Mouse (Mus musculus): ENCODE data around the gene Gm20604. TPM values are rescaled to one million over a fixed set of nuclear protein-coding genes. Genes with fewer than 3 reads are reported as not detected.

The Gm20604 gene
- polyA plus RNA-seq, 1 experiment from 2014 or later, result 31.8 TPM

DNA sequence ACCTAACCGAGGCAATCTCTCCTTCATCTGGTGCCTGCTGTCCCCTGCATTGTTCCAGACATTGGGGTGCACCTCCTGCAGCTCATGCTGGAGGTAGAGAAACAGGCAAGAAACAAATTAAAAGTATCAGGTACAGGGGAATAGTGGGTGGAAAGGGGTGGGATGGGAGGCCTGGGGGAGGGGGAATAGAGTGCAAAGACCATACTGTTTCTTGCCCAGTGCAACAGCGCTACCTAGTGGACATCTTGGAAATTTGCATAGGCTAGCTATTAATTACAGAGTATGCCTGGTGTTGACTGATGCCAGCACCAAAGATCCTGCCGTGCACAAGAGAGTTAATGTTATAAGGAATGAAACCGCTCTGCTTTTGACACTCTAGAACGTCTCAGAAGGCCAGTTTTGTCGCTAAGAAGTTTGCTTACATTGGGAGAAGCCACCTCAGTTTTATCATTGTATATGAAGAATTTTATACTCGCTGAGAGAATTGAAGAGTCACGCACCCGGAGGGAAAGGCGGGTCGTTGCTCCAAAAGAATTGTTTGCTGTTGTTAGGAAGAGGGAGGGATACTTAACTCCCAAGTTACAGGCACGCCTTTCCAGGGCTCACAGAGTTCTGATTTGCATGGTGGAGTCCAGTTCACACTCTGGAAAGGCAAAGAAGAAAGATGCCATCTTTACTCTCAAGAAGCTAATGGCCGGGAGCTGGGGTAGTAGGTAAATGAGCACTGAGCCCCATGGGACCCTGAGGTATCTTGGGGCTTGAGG is 38.7 kb downstream of the Gm20604 start:
- Histone ChIP-seq H3K4me3 (ENCODE audit: low read depth, low read length) (no peak overlapping the region), H3K9me3 (ENCODE audit: control insufficient read depth, low read length) (no peaks in the 10 kb centered on the region), H3K27ac (ENCODE audit: low read depth, low read length) (no peak overlapping the region), H3K27me3 (ENCODE audit: control insufficient read depth, insufficient read depth, low read length) (no peaks in the 10 kb centered on the region), H3K4me2 (ENCODE audit: low read depth, low read length, severe bottlenecking) (no peak overlapping the region), H3K36me3 (ENCODE audit: control insufficient read depth, insufficient read depth, low read length) (no peaks in the 10 kb centered on the region), H3K4me1 (replicated peaks; ENCODE audit: control insufficient read depth, insufficient read depth, low read length) (0 out of 2 replicates have a peak, but pooled peaks cover 2% of the 10 kb centered on the region), H3K9ac (ENCODE audit: low read length) (no peak overlapping the region)
- ATAC-seq (replicated peaks; ENCODE audit: low FRiP score) (peak; percentile 83), DNase-seq (ENCODE audit: low spot score) (peak; percentile 75)
- WGBS, result 30% methylated on average over 13 of the region's 13 CpGs

DNA sequence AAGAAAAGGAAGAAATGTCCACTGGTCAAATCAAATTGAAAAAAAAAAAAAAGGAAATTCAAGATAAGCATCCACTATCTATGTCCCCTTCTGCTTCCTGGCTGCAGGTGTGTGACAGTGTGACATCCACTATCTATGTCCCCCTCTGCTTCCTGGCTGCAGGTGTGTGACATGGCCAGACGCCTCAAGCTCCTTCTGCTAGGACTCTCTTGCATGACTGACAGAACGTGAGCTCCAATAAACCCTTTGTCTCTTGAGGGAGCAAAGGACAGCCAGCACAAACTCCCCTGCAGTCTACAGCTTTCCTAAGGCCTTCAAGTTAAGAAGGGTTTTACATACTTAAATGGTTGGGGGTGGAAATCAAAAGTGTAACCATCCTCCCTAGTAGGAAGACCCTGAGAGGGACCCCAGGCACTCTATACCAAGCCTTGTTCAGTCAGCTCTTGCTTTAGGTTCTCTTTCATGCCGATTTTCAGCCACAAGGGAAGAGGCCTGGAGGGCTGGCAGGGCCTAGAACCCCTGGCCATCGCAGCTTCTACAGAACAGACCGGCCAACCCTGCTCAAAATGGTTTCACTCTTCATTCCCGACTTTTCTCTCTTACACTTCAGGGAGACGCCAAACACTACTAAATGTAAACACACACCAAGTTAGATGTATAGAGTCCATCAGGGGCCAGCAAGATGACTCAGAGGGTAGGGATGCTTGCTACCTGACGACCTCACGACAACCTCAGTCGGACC is 43.6 kb downstream of the Gm20604 start:
- H3K4me1 ChIP-seq (replicated peaks; ENCODE audit: control insufficient read depth, insufficient read depth, low read length), result no peaks in the 10 kb centered on the region
- H3K9ac ChIP-seq (ENCODE audit: low read length), result no peak overlapping the region
- H3K4me2 ChIP-seq (ENCODE audit: low read depth, low read length, severe bottlenecking), result no peak overlapping the region
- H3K27ac ChIP-seq (ENCODE audit: low read depth, low read length), result no peak overlapping the region
- H3K4me3 ChIP-seq (ENCODE audit: low read depth, low read length), result no peak overlapping the region
- no peak for ATAC-seq (replicated peaks; ENCODE audit: low FRiP score)
- 83% methylated on average over 10 of the region's 10 CpGs for WGBS
- no peaks in the 10 kb centered on the region for H3K36me3 ChIP-seq (ENCODE audit: control insufficient read depth, insufficient read depth, low read length)
- no peaks in the 10 kb centered on the region for H3K9me3 ChIP-seq (ENCODE audit: control insufficient read depth, low read length)
- no peak for DNase-seq (ENCODE audit: low spot score)
- no peaks in the 10 kb centered on the region for H3K27me3 ChIP-seq (ENCODE audit: control insufficient read depth, insufficient read depth, low read length)

DNA sequence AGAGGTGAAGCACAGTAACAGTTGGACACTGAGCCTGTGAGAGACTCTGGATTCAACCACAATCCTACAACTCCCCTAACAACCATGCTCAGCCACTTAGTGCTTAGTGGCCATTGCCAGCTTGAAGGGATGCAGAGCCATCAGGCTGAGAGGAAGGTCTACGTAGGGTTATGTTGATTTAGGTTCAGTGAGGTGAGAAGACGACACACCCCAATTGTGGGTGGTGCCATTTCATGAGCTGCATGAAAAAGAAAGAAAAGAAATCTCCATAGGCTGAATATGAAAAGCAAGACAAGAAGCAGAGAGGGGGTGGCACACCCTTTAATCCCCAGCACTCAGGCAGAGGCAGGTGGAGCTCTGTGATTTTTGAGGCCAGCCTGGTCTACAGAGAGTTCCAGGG is 44.4 kb downstream of the Gm20604 start:
- Histone ChIP-seq H3K9me3 (ENCODE audit: control insufficient read depth, low read length) (no peaks in the 10 kb centered on the region), H3K4me2 (ENCODE audit: low read depth, low read length, severe bottlenecking) (no peak overlapping the region), H3K9ac (ENCODE audit: low read length) (no peak overlapping the region), H3K4me3 (ENCODE audit: low read depth, low read length) (no peak overlapping the region), H3K36me3 (ENCODE audit: control insufficient read depth, insufficient read depth, low read length) (no peaks in the 10 kb centered on the region), H3K27me3 (ENCODE audit: control insufficient read depth, insufficient read depth, low read length) (no peaks in the 10 kb centered on the region), H3K27ac (ENCODE audit: low read depth, low read length) (no peak overlapping the region), H3K4me1 (replicated peaks; ENCODE audit: control insufficient read depth, insufficient read depth, low read length) (no peaks in the 10 kb centered on the region)
- 80% methylated on average over 2 of the region's 2 CpGs for WGBS
- ATAC-seq (replicated peaks; ENCODE audit: low FRiP score), result no peak
- DNase-seq (ENCODE audit: low spot score), result no peak

DNA sequence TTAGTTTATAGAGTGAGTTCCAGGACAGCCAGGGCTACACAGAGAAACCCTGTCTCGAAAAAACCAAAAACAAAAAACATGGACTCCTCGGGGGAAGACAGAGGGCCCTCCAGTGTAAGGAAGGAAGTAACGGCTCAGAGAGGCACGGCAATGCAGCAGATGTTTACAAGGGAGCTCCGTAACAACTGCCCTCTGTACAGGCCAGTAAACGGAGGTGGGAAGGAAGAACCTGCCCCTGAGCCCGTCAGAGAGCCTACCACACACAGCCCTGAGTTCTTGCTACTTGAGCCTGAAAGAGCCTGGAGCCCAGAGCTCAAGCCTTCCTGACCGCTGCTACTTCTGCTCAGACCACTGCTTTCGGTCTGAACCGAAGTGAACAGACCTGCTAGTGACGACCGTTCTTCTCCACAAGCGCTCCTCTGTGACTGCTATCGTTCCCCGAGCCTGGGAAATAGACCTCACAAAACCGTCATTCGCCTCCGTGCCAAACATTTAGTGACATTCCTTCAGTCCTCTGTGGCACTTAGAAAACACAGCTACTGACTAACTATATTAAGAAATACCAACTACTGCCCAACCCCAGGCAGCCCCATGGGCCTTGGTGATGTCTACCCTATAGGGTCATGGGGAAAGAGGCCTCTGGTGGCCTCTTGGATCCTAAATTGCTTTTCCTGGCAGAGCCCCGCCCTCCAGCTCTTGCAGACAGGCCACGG is 45.2 kb downstream of the Gm20604 start:
- DNase-seq (ENCODE audit: low spot score), result no peak
- no peaks in the 10 kb centered on the region for H3K4me1 ChIP-seq (replicated peaks; ENCODE audit: control insufficient read depth, insufficient read depth, low read length)
- ATAC-seq (replicated peaks; ENCODE audit: low FRiP score), result no peak
- no peaks in the 10 kb centered on the region for H3K27me3 ChIP-seq (ENCODE audit: control insufficient read depth, insufficient read depth, low read length)
- H3K36me3 ChIP-seq (ENCODE audit: control insufficient read depth, insufficient read depth, low read length), result no peaks in the 10 kb centered on the region
- H3K9ac ChIP-seq (ENCODE audit: low read length), result no peak overlapping the region
- H3K4me3 ChIP-seq (ENCODE audit: low read depth, low read length), result no peak overlapping the region
- no peaks in the 10 kb centered on the region for H3K9me3 ChIP-seq (ENCODE audit: control insufficient read depth, low read length)
- 82% methylated on average over 20 of the region's 20 CpGs for WGBS
- H3K4me2 ChIP-seq (ENCODE audit: low read depth, low read length, severe bottlenecking), result no peak overlapping the region
- no peak overlapping the region for H3K27ac ChIP-seq (ENCODE audit: low read depth, low read length)

DNA sequence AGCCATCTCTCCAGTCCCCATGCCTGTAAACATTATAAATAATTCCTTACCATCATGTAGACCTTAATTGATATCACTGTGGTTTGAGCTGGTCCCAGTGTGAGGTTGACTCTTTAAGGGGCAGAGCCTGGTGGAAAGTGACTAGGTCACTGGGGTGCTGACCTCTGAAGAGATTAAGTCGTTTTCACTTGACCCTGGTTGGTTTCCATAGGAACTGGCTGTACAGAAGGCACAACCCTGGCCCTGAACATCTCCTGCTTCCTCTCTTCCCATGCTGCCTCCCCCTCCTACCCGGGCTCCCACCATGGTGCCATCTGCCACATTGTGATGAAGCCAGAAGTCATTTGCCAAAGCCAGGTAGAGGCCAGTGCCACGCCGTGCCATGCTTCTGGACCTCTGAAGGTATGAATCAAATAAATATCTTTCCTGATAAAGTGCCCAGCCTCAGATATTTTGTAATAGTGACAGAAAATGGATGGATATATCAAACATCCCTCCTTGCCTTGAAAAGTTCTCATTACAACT is 47.6 kb downstream of the Gm20604 start:
- no peaks in the 10 kb centered on the region for H3K9me3 ChIP-seq (ENCODE audit: control insufficient read depth, low read length)
- no peak for ATAC-seq (replicated peaks; ENCODE audit: low FRiP score)
- no peaks in the 10 kb centered on the region for H3K36me3 ChIP-seq (ENCODE audit: control insufficient read depth, insufficient read depth, low read length)
- no peak overlapping the region for H3K9ac ChIP-seq (ENCODE audit: low read length)
- no peak for DNase-seq (ENCODE audit: low spot score)
- H3K27ac ChIP-seq (ENCODE audit: low read depth, low read length), result no peak overlapping the region
- 63% methylated on average over 4 of the region's 4 CpGs for WGBS
- no peak overlapping the region for H3K4me2 ChIP-seq (ENCODE audit: low read depth, low read length, severe bottlenecking)
- no peak overlapping the region for H3K4me3 ChIP-seq (ENCODE audit: low read depth, low read length)
- H3K27me3 ChIP-seq (ENCODE audit: control insufficient read depth, insufficient read depth, low read length), result no peaks in the 10 kb centered on the region
- H3K4me1 ChIP-seq (replicated peaks; ENCODE audit: control insufficient read depth, insufficient read depth, low read length), result no peaks in the 10 kb centered on the region

DNA sequence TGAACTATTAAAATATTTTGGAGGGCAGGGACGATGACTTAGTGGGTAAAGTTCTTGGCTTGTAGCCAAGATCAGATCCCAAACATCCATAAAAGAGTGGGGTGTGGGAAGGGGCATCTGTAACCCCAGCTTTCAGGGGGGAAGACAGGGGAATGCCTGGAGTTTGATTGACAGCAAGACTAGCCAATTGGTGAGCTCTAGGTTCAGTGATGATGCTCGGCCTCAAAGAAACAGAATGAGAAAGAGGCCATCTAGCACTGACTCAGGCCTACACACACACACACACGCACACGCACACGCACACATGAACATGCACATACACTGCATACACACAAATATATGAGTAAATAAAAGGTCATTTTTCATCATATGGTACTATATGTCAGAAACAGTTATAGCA is 48.6 kb downstream of the Gm20604 start:
- Histone ChIP-seq H3K4me2 (ENCODE audit: low read depth, low read length, severe bottlenecking) (no peak overlapping the region), H3K36me3 (ENCODE audit: control insufficient read depth, insufficient read depth, low read length) (no peaks in the 10 kb centered on the region), H3K27ac (ENCODE audit: low read depth, low read length) (no peak overlapping the region), H3K9ac (ENCODE audit: low read length) (no peak overlapping the region), H3K9me3 (ENCODE audit: control insufficient read depth, low read length) (no peaks in the 10 kb centered on the region), H3K4me3 (ENCODE audit: low read depth, low read length) (no peak overlapping the region), H3K27me3 (ENCODE audit: control insufficient read depth, insufficient read depth, low read length) (no peaks in the 10 kb centered on the region), H3K4me1 (replicated peaks; ENCODE audit: control insufficient read depth, insufficient read depth, low read length) (no peaks in the 10 kb centered on the region)
- WGBS, result 93% methylated on average over 5 of the region's 5 CpGs
- no peak for ATAC-seq (replicated peaks; ENCODE audit: low FRiP score)
- DNase-seq (ENCODE audit: low spot score), result no peak

DNA sequence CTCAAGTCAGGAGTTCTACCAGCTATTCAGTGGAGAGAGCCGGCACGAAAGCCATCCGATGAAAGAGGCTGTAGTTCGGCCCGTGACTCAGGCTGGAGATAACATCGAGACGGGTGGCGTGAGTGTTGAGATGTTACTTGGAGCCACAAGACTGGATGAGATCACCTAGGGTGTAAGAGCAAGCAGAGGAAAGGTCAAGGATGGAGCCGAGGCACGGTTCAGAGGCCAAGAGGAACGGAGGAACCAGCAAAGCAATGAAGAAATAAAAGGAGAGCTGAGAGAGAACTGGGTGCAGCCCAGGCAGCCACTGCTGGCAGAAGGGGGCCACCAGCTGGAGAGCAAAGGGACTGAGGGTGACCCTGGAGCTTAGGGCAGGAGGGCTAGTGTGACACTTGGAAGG is 50.3 kb downstream of the Gm20604 start:
- no peak overlapping the region for H3K4me3 ChIP-seq (ENCODE audit: low read depth, low read length)
- WGBS, result 83% methylated on average over 11 of the region's 11 CpGs
- H3K4me1 ChIP-seq (replicated peaks; ENCODE audit: control insufficient read depth, insufficient read depth, low read length), result 0 out of 2 replicates have a peak, but pooled peaks cover 2% of the 10 kb centered on the region
- H3K36me3 ChIP-seq (ENCODE audit: control insufficient read depth, insufficient read depth, low read length), result no peaks in the 10 kb centered on the region
- no peaks in the 10 kb centered on the region for H3K9me3 ChIP-seq (ENCODE audit: control insufficient read depth, low read length)
- no peak overlapping the region for H3K9ac ChIP-seq (ENCODE audit: low read length)
- no peaks in the 10 kb centered on the region for H3K27me3 ChIP-seq (ENCODE audit: control insufficient read depth, insufficient read depth, low read length)
- no peak overlapping the region for H3K4me2 ChIP-seq (ENCODE audit: low read depth, low read length, severe bottlenecking)
- DNase-seq (ENCODE audit: low spot score) (no peak), ATAC-seq (replicated peaks; ENCODE audit: low FRiP score) (no peak)
- no peak overlapping the region for H3K27ac ChIP-seq (ENCODE audit: low read depth, low read length)

DNA sequence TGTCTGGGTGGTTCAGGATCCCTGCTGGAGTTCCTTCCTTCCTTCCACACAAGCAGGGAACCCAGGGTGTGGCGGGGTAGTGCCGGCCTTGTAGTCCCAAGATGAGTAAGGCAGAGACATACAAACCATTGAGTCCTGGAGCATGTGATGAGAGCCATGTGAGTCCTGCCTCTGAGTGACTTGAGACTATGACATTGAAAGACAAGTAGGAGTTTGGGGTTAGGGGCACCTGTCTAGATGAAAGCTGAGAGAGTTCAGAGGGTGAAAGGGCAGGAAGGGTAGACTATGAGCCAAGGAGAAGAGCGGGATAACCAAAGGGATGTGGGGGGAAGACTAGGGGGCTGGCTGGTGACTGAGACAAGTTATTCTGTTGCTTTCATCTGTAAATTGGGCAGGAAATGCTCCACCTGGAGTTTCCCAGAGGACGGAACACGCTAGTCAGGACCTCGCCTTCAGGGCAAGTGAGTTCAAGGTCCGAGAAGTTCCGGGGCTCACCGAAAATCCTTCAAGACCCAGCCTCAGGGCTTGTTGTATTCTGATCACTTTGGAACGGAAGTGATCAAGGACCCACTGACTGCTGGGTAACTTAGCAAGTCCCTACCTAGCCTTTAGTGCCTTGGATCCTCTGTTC is 51.5 kb downstream of the Gm20604 start:
- DNase-seq (ENCODE audit: low spot score) (no peak), ATAC-seq (replicated peaks; ENCODE audit: low FRiP score) (no peak)
- Histone ChIP-seq H3K36me3 (ENCODE audit: control insufficient read depth, insufficient read depth, low read length) (no peaks in the 10 kb centered on the region), H3K27me3 (ENCODE audit: control insufficient read depth, insufficient read depth, low read length) (no peaks in the 10 kb centered on the region), H3K4me3 (ENCODE audit: low read depth, low read length) (no peak overlapping the region), H3K4me1 (replicated peaks; ENCODE audit: control insufficient read depth, insufficient read depth, low read length) (peaks cover 10% of the 10 kb centered on the region), H3K4me2 (ENCODE audit: low read depth, low read length, severe bottlenecking) (no peak overlapping the region), H3K9me3 (ENCODE audit: control insufficient read depth, low read length) (no peaks in the 10 kb centered on the region), H3K9ac (ENCODE audit: low read length) (no peak overlapping the region), H3K27ac (ENCODE audit: low read depth, low read length) (no peak overlapping the region)
- 85% methylated on average over 10 of the region's 10 CpGs for WGBS
